Mouse (Mus musculus) heart, postnatal 36 days (tissue): Measurements from ENCODE around the gene Mast4. TPM values are rescaled to one million over a fixed set of nuclear protein-coding genes. Genes with fewer than 3 reads are reported as not detected.

Source experiments
- DNase-seq, 2 experiments: peaks; one replicate each; pipeline ENCODE4 v3.0.0; 2021 to 2022
- intact Hi-C: fragments of 180-260 bp; cut with DNase I; formaldehyde crosslinking; loops from one replicate; pipeline ENCODE4 v1.15.1; 2025
- total RNA-seq, 2 experiments: library from RNA; stranded (reverse); gene quantifications; 2 replicates each; pipeline ENCODE4 v1.2.3; 2021

The Mast4 gene
- total RNA-seq, 2 experiments from 2014 or later = 26.8 to 29.3 TPM

- intact Hi-C loops = loop anchor here (2.0 to 5.0 kb wide), 3 partner anchors 34 to 206 kb away; no protein-coding TSS in a partner anchor
Observed at GRCm38 (mm10) chr13:102906661-102907009, 427.7 kb downstream of the Mast4 start.

GRCm38 (mm10) chr13:102906004-102906660, 428.2 kb downstream of the Mast4 start:
- intact Hi-C loops = loop anchor here (2.0 to 5.0 kb wide), 3 partner anchors 33 to 206 kb away; no protein-coding TSS in a partner anchor

More at GRCm38 (mm10) chr13:102906661-102907009, 427.7 kb downstream of the Mast4 start:
- no peak for DNase-seq

GRCm38 (mm10) chr13:102905361-102905950, 428.8 kb downstream of the Mast4 start:
- peak in 1 of 2 experiments; percentile 39 for DNase-seq
- intact Hi-C loops = loop anchor here (5.0 kb wide), 2 partner anchors 93 to 207 kb away; no protein-coding TSS in a partner anchor

More at GRCm38 (mm10) chr13:102906004-102906660, 428.2 kb downstream of the Mast4 start:
- peak; percentile 66 to 70 for DNase-seq

- no peak for DNase-seq
- intact Hi-C loops = no loop called here
Observed at GRCm38 (mm10) chr13:102903689-102904088, 430.6 kb downstream of the Mast4 start.

GRCm38 (mm10) chr13:102902123-102902522, 432.2 kb downstream of the Mast4 start:
- DNase-seq = no peak
- intact Hi-C loops = no loop called here

GRCm38 (mm10) chr13:102900531-102900930, 433.8 kb downstream of the Mast4 start:
- no peak for DNase-seq
- intact Hi-C loops = no loop called here

GRCm38 (mm10) chr13:102900083-102900420, 434.2 kb downstream of the Mast4 start:
- DNase-seq = no peak
- intact Hi-C loops = no loop called here

GRCm38 (mm10) chr13:102899253-102900082, 434.8 kb downstream of the Mast4 start:
- DNase-seq = no peak
- intact Hi-C loops = no loop called here

GRCm38 (mm10) chr13:102898374-102899131, 435.7 kb downstream of the Mast4 start:
- peak; percentile 42 to 55 for DNase-seq
- intact Hi-C loops = no loop called here

GRCm38 (mm10) chr13:102896322-102896721, 438.0 kb downstream of the Mast4 start:
- DNase-seq = no peak
- intact Hi-C loops = no loop called here

- intact Hi-C loops = loop anchor here (2.0 kb wide), 1 partner anchor 21 kb away; no protein-coding TSS in a partner anchor
Observed at GRCm38 (mm10) chr13:102895894-102896293, 438.4 kb downstream of the Mast4 start.

GRCm38 (mm10) chr13:102894287-102895234, 439.7 kb downstream of the Mast4 start:
- intact Hi-C loops = loop anchor here (2.0 kb wide), 1 partner anchor 20 kb away; no protein-coding TSS in a partner anchor
- DNase-seq = no peak

More at GRCm38 (mm10) chr13:102895894-102896293, 438.4 kb downstream of the Mast4 start:
- no peak for DNase-seq

- no peak for DNase-seq
- intact Hi-C loops = no loop called here
Observed at GRCm38 (mm10) chr13:102892783-102893182, 441.5 kb downstream of the Mast4 start.

- no peak for DNase-seq
- intact Hi-C loops = no loop called here
Observed at GRCm38 (mm10) chr13:102889989-102890388, 444.3 kb downstream of the Mast4 start.

GRCm38 (mm10) chr13:102889537-102889936, 444.8 kb downstream of the Mast4 start:
- DNase-seq = no peak
- intact Hi-C loops = no loop called here

- DNase-seq = no peak
- intact Hi-C loops = no loop called here
Observed at GRCm38 (mm10) chr13:102888895-102889490, 445.3 kb downstream of the Mast4 start.

GRCm38 (mm10) chr13:102888211-102888610, 446.1 kb downstream of the Mast4 start:
- no peak for DNase-seq
- intact Hi-C loops = no loop called here

- no peak for DNase-seq
- intact Hi-C loops = no loop called here
Observed at GRCm38 (mm10) chr13:102887534-102887933, 446.8 kb downstream of the Mast4 start.

- no peak for DNase-seq
Observed at GRCm38 (mm10) chr13:102886788-102887187, 447.5 kb downstream of the Mast4 start.

More at GRCm38 (mm10) chr13:102886788-102887187, 447.5 kb downstream of the Mast4 start:
- intact Hi-C loops = no loop called here
